Mouse (Mus musculus): ENCODE measurements at regions not wholly inside any gene's neighbourhood (a gene's known extent, or its start where the extent isn't known, plus 50 kb on each side); places are given as distances from the start of the nearest gene placed in this dataset.

DNA sequence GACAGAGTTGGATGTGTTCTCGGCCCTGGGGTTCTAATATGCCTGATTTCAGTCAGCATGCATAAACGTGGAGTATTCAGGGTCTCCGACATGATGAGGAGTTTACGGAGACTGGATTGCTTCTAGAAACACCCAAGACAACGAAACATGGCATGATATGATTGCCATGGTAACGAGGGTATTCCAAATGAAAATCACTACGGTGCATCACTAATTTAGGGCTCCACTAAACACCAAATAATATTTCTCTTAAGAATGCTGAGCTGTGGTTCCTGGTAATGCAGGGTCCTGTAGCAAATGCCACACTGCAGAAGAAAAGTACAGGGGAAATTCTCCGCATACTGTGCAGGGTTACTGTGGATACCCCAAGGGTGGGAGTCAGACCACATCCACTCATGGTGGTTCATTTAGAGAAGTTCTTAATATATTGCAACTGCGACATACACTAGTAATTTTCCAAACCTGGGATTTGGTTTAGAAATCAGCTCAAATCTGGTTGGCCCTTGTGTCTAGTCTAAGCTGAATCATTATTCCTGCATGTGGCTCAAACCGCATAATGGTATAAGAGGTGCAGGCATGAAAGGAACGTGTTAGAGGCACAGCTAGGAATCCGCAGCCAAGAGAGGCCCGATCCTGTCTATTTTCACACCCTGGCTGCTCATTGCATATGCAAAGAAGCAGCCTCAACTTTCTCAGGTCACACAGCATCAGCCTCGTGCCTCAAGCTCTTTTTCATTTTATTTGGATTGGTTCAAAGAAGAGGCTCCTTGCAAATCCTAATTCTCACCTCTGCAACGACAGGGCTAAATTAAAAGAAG, 77.5 kb upstream of the Pitrm1 start:
- DNase-seq = no peak
- TF ChIP-seq CTCF (IDR thresholded peaks at IDR 0.05) (no peak), EP300 (IDR thresholded peaks at IDR 0.05; ENCODE audit: insufficient read depth, low read depth, low read length) (no peak), POLR2A (IDR thresholded peaks at IDR 0.05; ENCODE audit: insufficient read depth, low read depth, low read length) (no peak)
- Histone ChIP-seq H3K79me2 (replicated peaks; ENCODE audit: control insufficient read depth, insufficient read depth, low read length) (no peaks in the 10 kb centered on the region), H3K27me3 (ENCODE audit: control insufficient read depth, insufficient read depth, low read length) (no peaks in the 10 kb centered on the region), H3K9ac (ENCODE audit: low read depth, low read length) (no peak overlapping the region), H3K27ac (no peak overlapping the region), H3K4me3 (no peak overlapping the region), H3K36me3 (ENCODE audit: control insufficient read depth, insufficient read depth, low read length) (no peaks in the 10 kb centered on the region), H3K4me1 (ENCODE audit: control insufficient read depth, insufficient read depth, low read length) (peaks cover 4% of the 10 kb centered on the region)
- intact Hi-C loops (cut with DNase I) = loop anchor here (2.0 to 5.0 kb wide), 4 partner anchors 608 to 1808 kb away; partner anchors contain the start of gene Klf6
- WGBS = 80% methylated on average over 15 of the region's 15 CpGs

GRCm38 (mm10) chr13:6471643-6472042, 76.3 kb upstream of the Pitrm1 start:
- peak; percentile 53 to 58 for DNase-seq
- TF ChIP-seq CTCF (IDR thresholded peaks at IDR 0.05) = peak; percentile 100; the same call in 1 of the 2 replicates
- TF ChIP-seq EP300 (IDR thresholded peaks at IDR 0.05; ENCODE audit: insufficient read depth, low read depth, low read length) = peak; percentile 90
- TF ChIP-seq POLR2A (IDR thresholded peaks at IDR 0.05; ENCODE audit: insufficient read depth, low read depth, low read length) = no peak
- 3% methylated on average over 7 of the region's 7 CpGs for WGBS
- Histone ChIP-seq H3K79me2 (replicated peaks; ENCODE audit: control insufficient read depth, insufficient read depth, low read length) (no peaks in the 10 kb centered on the region), H3K36me3 (ENCODE audit: control insufficient read depth, insufficient read depth, low read length) (no peaks in the 10 kb centered on the region), H3K9ac (ENCODE audit: low read depth, low read length) (no peak overlapping the region), H3K27ac (no peak overlapping the region), H3K27me3 (ENCODE audit: control insufficient read depth, insufficient read depth, low read length) (no peaks in the 10 kb centered on the region), H3K4me1 (ENCODE audit: control insufficient read depth, insufficient read depth, low read length) (peaks cover 4% of the 10 kb centered on the region), H3K4me3 (no peak overlapping the region)
- intact Hi-C loops (cut with DNase I) = loop anchor here (2.0 to 5.0 kb wide), 4 partner anchors 609 to 1809 kb away; partner anchors contain the start of gene Klf6

GRCm38 (mm10) chr13:6473401-6474190, 74.4 kb upstream of the Pitrm1 start:
- Histone ChIP-seq H3K27me3 (ENCODE audit: control insufficient read depth, insufficient read depth, low read length) (no peaks in the 10 kb centered on the region), H3K79me2 (replicated peaks; ENCODE audit: control insufficient read depth, insufficient read depth, low read length) (no peaks in the 10 kb centered on the region), H3K27ac (no peak overlapping the region; the same call in 1 of the 2 replicates), H3K4me1 (ENCODE audit: control insufficient read depth, insufficient read depth, low read length) (peaks cover 4% of the 10 kb centered on the region), H3K36me3 (ENCODE audit: control insufficient read depth, insufficient read depth, low read length) (no peaks in the 10 kb centered on the region), H3K9ac (ENCODE audit: low read depth, low read length) (no peak overlapping the region), H3K4me3 (no peak overlapping the region; the same call in 1 of the 2 replicates)
- 37% methylated on average over 12 of the region's 12 CpGs for WGBS
- no peak for DNase-seq
- intact Hi-C loops (cut with DNase I) = loop anchor here (5.0 kb wide), 2 partner anchors 611 to 1701 kb away; partner anchors contain the start of gene Klf6
- TF ChIP-seq POLR2A (IDR thresholded peaks at IDR 0.05; ENCODE audit: insufficient read depth, low read depth, low read length) (no peak), CTCF (IDR thresholded peaks at IDR 0.05) (no peak), EP300 (IDR thresholded peaks at IDR 0.05; ENCODE audit: insufficient read depth, low read depth, low read length) (no peak)

GRCm38 (mm10) chr13:6479667-6480066, 68.3 kb upstream of the Pitrm1 start:
- Histone ChIP-seq H3K4me1 (ENCODE audit: control insufficient read depth, insufficient read depth, low read length) (no peaks in the 10 kb centered on the region), H3K9ac (ENCODE audit: low read depth, low read length) (no peak overlapping the region), H3K27me3 (ENCODE audit: control insufficient read depth, insufficient read depth, low read length) (no peaks in the 10 kb centered on the region), H3K36me3 (ENCODE audit: control insufficient read depth, insufficient read depth, low read length) (no peaks in the 10 kb centered on the region), H3K79me2 (replicated peaks; ENCODE audit: control insufficient read depth, insufficient read depth, low read length) (no peaks in the 10 kb centered on the region), H3K27ac (no peak overlapping the region), H3K4me3 (no peak overlapping the region)
- TF ChIP-seq CTCF (IDR thresholded peaks at IDR 0.05) (no peak), POLR2A (IDR thresholded peaks at IDR 0.05; ENCODE audit: insufficient read depth, low read depth, low read length) (no peak)
- intact Hi-C loops (cut with DNase I) = no loop called here
- no peak for DNase-seq
- WGBS = 80% methylated on average over 6 of the region's 6 CpGs

- Histone ChIP-seq H3K27me3 (ENCODE audit: control insufficient read depth, insufficient read depth, low read length) (no peaks in the 10 kb centered on the region), H3K79me2 (replicated peaks; ENCODE audit: control insufficient read depth, insufficient read depth, low read length) (no peaks in the 10 kb centered on the region), H3K4me3 (no peak overlapping the region), H3K36me3 (ENCODE audit: control insufficient read depth, insufficient read depth, low read length) (no peaks in the 10 kb centered on the region), H3K9ac (ENCODE audit: low read depth, low read length) (no peak overlapping the region), H3K27ac (no peak overlapping the region), H3K4me1 (ENCODE audit: control insufficient read depth, insufficient read depth, low read length) (no peaks in the 10 kb centered on the region; the same call in 1 of the 2 replicates)
- TF ChIP-seq EP300 (IDR thresholded peaks at IDR 0.05; ENCODE audit: insufficient read depth, low read depth, low read length) (no peak), POLR2A (IDR thresholded peaks at IDR 0.05; ENCODE audit: insufficient read depth, low read depth, low read length) (no peak), CTCF (IDR thresholded peaks at IDR 0.05) (no peak)
- DNase-seq = no peak
- intact Hi-C loops (cut with DNase I) = no loop called here
Measured at GRCm38 (mm10) chr13:6484418-6484817, 63.5 kb upstream of the Pitrm1 start.

Data from heart, adult 2 months (tissue).